Mouse (Mus musculus): Measurements from ENCODE around the gene Atxn1. TPM values are rescaled to one million over a fixed set of nuclear protein-coding genes. Genes with fewer than 3 reads are reported as not detected.

Gene Atxn1
- polyA plus RNA-seq, 1 experiment: 34.9 TPM

- Histone ChIP-seq H3K27me3 (ENCODE audit: control insufficient read depth, insufficient read depth, low read length) (no peaks in the 10 kb centered on the region), H3K36me3 (ENCODE audit: control insufficient read depth, insufficient read depth, low read length) (no peaks in the 10 kb centered on the region), H3K4me3 (ENCODE audit: low read depth, low read length) (no peak overlapping the region), H3K4me1 (ENCODE audit: control insufficient read depth, insufficient read depth, insufficient read length, low read length) (peaks cover 7% of the 10 kb centered on the region), H3K27ac (ENCODE audit: insufficient read depth, low read depth, low read length) (no peak overlapping the region)
- TF ChIP-seq CTCF (IDR thresholded peaks at IDR 0.05; ENCODE audit: extremely low read depth, insufficient read length, insufficient replicate concordance, low read depth, low read length) (no peak), POLR2A (IDR thresholded peaks at IDR 0.05; ENCODE audit: low read depth, low read length) (no peak)
- 71% methylated on average over 14 of the region's 14 CpGs for WGBS
Measured at GRCm38 (mm10) chr13:45867273-45867672, 97.5 kb downstream of the Atxn1 start.

GRCm38 (mm10) chr13:45866615-45867245 is 98.1 kb downstream of the Atxn1 start:
- peaks cover 7% of the 10 kb centered on the region for H3K4me1 ChIP-seq (ENCODE audit: control insufficient read depth, insufficient read depth, insufficient read length, low read length)
- no peaks in the 10 kb centered on the region for H3K27me3 ChIP-seq (ENCODE audit: control insufficient read depth, insufficient read depth, low read length)
- no peak overlapping the region for H3K4me3 ChIP-seq (ENCODE audit: low read depth, low read length)
- 84% methylated on average over 8 of the region's 8 CpGs for WGBS
- TF ChIP-seq POLR2A (IDR thresholded peaks at IDR 0.05; ENCODE audit: low read depth, low read length): no peak
- no peak for TF ChIP-seq CTCF (IDR thresholded peaks at IDR 0.05; ENCODE audit: extremely low read depth, insufficient read length, insufficient replicate concordance, low read depth, low read length)
- H3K36me3 ChIP-seq (ENCODE audit: control insufficient read depth, insufficient read depth, low read length): no peaks in the 10 kb centered on the region
- H3K27ac ChIP-seq (ENCODE audit: insufficient read depth, low read depth, low read length): no peak overlapping the region

- TF ChIP-seq POLR2A (IDR thresholded peaks at IDR 0.05; ENCODE audit: low read depth, low read length) (no peak), CTCF (IDR thresholded peaks at IDR 0.05; ENCODE audit: extremely low read depth, insufficient read length, insufficient replicate concordance, low read depth, low read length) (no peak)
- Histone ChIP-seq H3K4me3 (ENCODE audit: low read depth, low read length) (no peak overlapping the region), H3K4me1 (ENCODE audit: control insufficient read depth, insufficient read depth, insufficient read length, low read length) (peaks cover 12% of the 10 kb centered on the region; the same call in 1 of the 2 replicates), H3K27ac (ENCODE audit: insufficient read depth, low read depth, low read length) (no peak overlapping the region), H3K36me3 (ENCODE audit: control insufficient read depth, insufficient read depth, low read length) (no peaks in the 10 kb centered on the region), H3K27me3 (ENCODE audit: control insufficient read depth, insufficient read depth, low read length) (no peaks in the 10 kb centered on the region)
- WGBS: 89% methylated on average over 10 of the region's 10 CpGs
Measured at GRCm38 (mm10) chr13:45865620-45866019, 99.2 kb downstream of the Atxn1 start.

- H3K4me1 ChIP-seq (ENCODE audit: control insufficient read depth, insufficient read depth, insufficient read length, low read length): peaks cover 8% of the 10 kb centered on the region; the same call in 1 of the 2 replicates
Measured at GRCm38 (mm10) chr13:45863779-45864178, 101.0 kb downstream of the Atxn1 start.

GRCm38 (mm10) chr13:45861885-45862605 is 102.8 kb downstream of the Atxn1 start:
- TF ChIP-seq CTCF (IDR thresholded peaks at IDR 0.05; ENCODE audit: extremely low read depth, insufficient read length, insufficient replicate concordance, low read depth, low read length) (no peak), POLR2A (IDR thresholded peaks at IDR 0.05; ENCODE audit: low read depth, low read length) (no peak)
- Histone ChIP-seq H3K27me3 (ENCODE audit: control insufficient read depth, insufficient read depth, low read length) (no peaks in the 10 kb centered on the region), H3K27ac (ENCODE audit: insufficient read depth, low read depth, low read length) (no peak overlapping the region), H3K4me3 (ENCODE audit: low read depth, low read length) (no peak overlapping the region), H3K4me1 (ENCODE audit: control insufficient read depth, insufficient read depth, insufficient read length, low read length) (peaks cover 8% of the 10 kb centered on the region; the same call in 1 of the 2 replicates), H3K36me3 (ENCODE audit: control insufficient read depth, insufficient read depth, low read length) (no peaks in the 10 kb centered on the region)
- 83% methylated on average over 13 of the region's 13 CpGs for WGBS

More at GRCm38 (mm10) chr13:45863779-45864178, 101.0 kb downstream of the Atxn1 start:
- Histone ChIP-seq H3K36me3 (ENCODE audit: control insufficient read depth, insufficient read depth, low read length) (no peaks in the 10 kb centered on the region), H3K27me3 (ENCODE audit: control insufficient read depth, insufficient read depth, low read length) (no peaks in the 10 kb centered on the region), H3K4me3 (ENCODE audit: low read depth, low read length) (no peak overlapping the region), H3K27ac (ENCODE audit: insufficient read depth, low read depth, low read length) (no peak overlapping the region)
- TF ChIP-seq CTCF (IDR thresholded peaks at IDR 0.05; ENCODE audit: extremely low read depth, insufficient read length, insufficient replicate concordance, low read depth, low read length): no peak
- no peak for TF ChIP-seq POLR2A (IDR thresholded peaks at IDR 0.05; ENCODE audit: low read depth, low read length)
- 51% methylated on average over 8 of the region's 8 CpGs for WGBS

- no peaks in the 10 kb centered on the region for H3K27me3 ChIP-seq (ENCODE audit: control insufficient read depth, insufficient read depth, low read length)
- 82% methylated on average over 10 of the region's 10 CpGs for whole genome bisulfite sequencing
- no peak overlapping the region for H3K4me3 ChIP-seq (ENCODE audit: low read depth, low read length)
- H3K4me1 ChIP-seq (ENCODE audit: control insufficient read depth, insufficient read depth, insufficient read length, low read length): peaks cover 8% of the 10 kb centered on the region; the same call in 1 of the 2 replicates
- TF ChIP-seq POLR2A (IDR thresholded peaks at IDR 0.05; ENCODE audit: low read depth, low read length) (no peak), CTCF (IDR thresholded peaks at IDR 0.05; ENCODE audit: extremely low read depth, insufficient read length, insufficient replicate concordance, low read depth, low read length) (no peak)
- no peak overlapping the region for H3K27ac ChIP-seq (ENCODE audit: insufficient read depth, low read depth, low read length)
- H3K36me3 ChIP-seq (ENCODE audit: control insufficient read depth, insufficient read depth, low read length): no peaks in the 10 kb centered on the region
Measured at GRCm38 (mm10) chr13:45861098-45861580, 103.7 kb downstream of the Atxn1 start.

GRCm38 (mm10) chr13:45859081-45859709 is 105.6 kb downstream of the Atxn1 start:
- H3K4me1 ChIP-seq (ENCODE audit: control insufficient read depth, insufficient read depth, insufficient read length, low read length): peaks cover 8% of the 10 kb centered on the region; the same call in 1 of the 2 replicates
- H3K27me3 ChIP-seq (ENCODE audit: control insufficient read depth, insufficient read depth, low read length): no peaks in the 10 kb centered on the region
- no peak overlapping the region for H3K4me3 ChIP-seq (ENCODE audit: low read depth, low read length)
- WGBS: 65% methylated on average over 12 of the region's 12 CpGs
- H3K27ac ChIP-seq (ENCODE audit: insufficient read depth, low read depth, low read length): no peak overlapping the region
- H3K36me3 ChIP-seq (ENCODE audit: control insufficient read depth, insufficient read depth, low read length): no peaks in the 10 kb centered on the region
- TF ChIP-seq POLR2A (IDR thresholded peaks at IDR 0.05; ENCODE audit: low read depth, low read length): no peak
- TF ChIP-seq CTCF (IDR thresholded peaks at IDR 0.05; ENCODE audit: extremely low read depth, insufficient read length, insufficient replicate concordance, low read depth, low read length): no peak
